Comparison of ENCODE assay signal across 26 mouse cellular contexts in genomic region chr3:127597136-127597535, GRCm38 (mm10). TPM values are rescaled to one million over a fixed set of nuclear protein-coding genes. Genes with fewer than 3 reads are reported as not detected.
"Had no signal": no experiment of that assay in that cellular context is flagged by ENCODE, and none has a peak within 500 bp of the region (broad histone marks: within the 10 kb centered on the region; RNA-seq: fewer than 3 reads in every experiment).

No protein-coding gene starts in this region.

- ATAC-seq: forebrain, embryonic 16.5 days; hindbrain, embryonic 16.5 days; inflammation-experienced regulatory T-cells, adult 6 months; intestine, embryonic 16.5 days; liver, postnatal 0 days had no signal

- H3K9me3 ChIP-seq: heart, embryonic 10.5 days; heart, embryonic 12.5 days; hindbrain, embryonic 10.5 days; hindbrain, embryonic 12.5 days; limb, embryonic 10.5 days; limb, embryonic 12.5 days; liver, embryonic 13.5 days; liver, embryonic 15.5 days had no signal

- H3K9ac ChIP-seq: heart, embryonic 12.5 days; hindbrain, embryonic 12.5 days; hindbrain, embryonic 14.5 days; limb, embryonic 12.5 days; liver, embryonic 13.5 days; liver, embryonic 15.5 days; liver, postnatal 0 days had no signal

- H3K4me1 ChIP-seq: heart, embryonic 10.5 days; heart, embryonic 12.5 days; hindbrain, embryonic 10.5 days; hindbrain, embryonic 12.5 days; limb, embryonic 10.5 days; limb, embryonic 12.5 days; liver, embryonic 13.5 days; liver, embryonic 15.5 days had no signal

- DNase-seq: gastrocnemius, adult 2 months; gastrocnemius, postnatal 10 days; gastrocnemius, postnatal 25 days; heart, adult 18-20 months; heart, postnatal 10 days; heart, postnatal 4 days; liver, embryonic 13.5 days; liver, postnatal 0 days had no signal

- H3K27me3 ChIP-seq: heart, embryonic 12.5 days; hindbrain, embryonic 12.5 days; limb, embryonic 12.5 days; liver, embryonic 13.5 days; liver, embryonic 15.5 days had no signal

- H3K4me3 ChIP-seq: gastrocnemius, adult 2 months; heart, embryonic 10.5 days; heart, embryonic 12.5 days; hindbrain, embryonic 10.5 days; hindbrain, embryonic 12.5 days; layer of hippocampus, adult 2 months; left cerebral cortex, adult 2 months; limb, embryonic 10.5 days; limb, embryonic 12.5 days; liver, embryonic 13.5 days; liver, embryonic 15.5 days had no signal

- H3K27ac ChIP-seq: gastrocnemius, adult 2 months; heart, embryonic 10.5 days; hindbrain, embryonic 10.5 days; hindbrain, embryonic 12.5 days; hindbrain, embryonic 14.5 days; layer of hippocampus, adult 2 months; left cerebral cortex, adult 2 months; limb, embryonic 10.5 days; limb, embryonic 12.5 days; liver, embryonic 13.5 days; liver, embryonic 15.5 days had no signal

- H3K4me2 ChIP-seq: heart, embryonic 12.5 days; hindbrain, embryonic 12.5 days; hindbrain, embryonic 14.5 days; limb, embryonic 12.5 days; liver, embryonic 11.5 days; liver, embryonic 13.5 days; liver, embryonic 15.5 days had no signal

RNA-seq across cellular contexts. Expression of gene Neurog2, which starts 35.8 kb away (rescaled TPM):
- polyA plus RNA-seq: heart, embryonic 14.5 days; heart, embryonic 16.5 days; inflammation-experienced regulatory T-cells, adult 6 months; intestine, embryonic 16.5 days; kidney, embryonic 14.5 days; limb, embryonic 10.5 days; limb, embryonic 12.5 days; liver, embryonic 11.5 days; liver, embryonic 13.5 days; liver, embryonic 15.5 days; liver, postnatal 0 days had no signal
